Mouse (Mus musculus) heart, adult 2 months (tissue): ENCODE measurements around the gene Mycl. TPM values are rescaled to one million over a fixed set of nuclear protein-coding genes. Genes with fewer than 3 reads are reported as not detected.

Source experiments
- DNase-seq, 2 experiments: peaks; one replicate each; pipeline ENCODE4 v3.0.0; 2021
- H3K27ac ChIP-seq: fragments of 200-600 bp; 2 replicates; pipeline ENCODE4 v1.8.1; 2022
- H3K27me3 ChIP-seq: fragments of 200-500 bp; 2 replicates; pipeline ENCODE4 v1.6.1; 2012; ENCODE audit warnings: mild to moderate bottlenecking, low read length, inconsistent platforms, mixed read lengths; ENCODE audit not compliant: control insufficient read depth, insufficient read depth
- H3K36me3 ChIP-seq: fragments of 200-500 bp; 2 replicates; pipeline ENCODE4 v1.6.1; 2012; ENCODE audit warnings: low read length, inconsistent platforms; ENCODE audit not compliant: control insufficient read depth, insufficient read depth
- H3K4me1 ChIP-seq: fragments of 200-500 bp; 2 replicates; pipeline ENCODE4 v1.6.1; 2011; ENCODE audit warnings: low read length; ENCODE audit not compliant: control insufficient read depth, insufficient read depth
- H3K4me3 ChIP-seq: fragments of 200-600 bp; 2 replicates; pipeline ENCODE4 v1.8.1; 2022
- H3K79me2 ChIP-seq: fragments of 200-500 bp; replicated peaks from 2 replicates; pipeline ENCODE4 v1.6.1; 2012; ENCODE audit warnings: mild to moderate bottlenecking, inconsistent platforms, low read length, moderate library complexity, mixed read lengths; ENCODE audit not compliant: control insufficient read depth, insufficient read depth
- H3K9ac ChIP-seq: fragments of 200-500 bp; 2 replicates; pipeline ENCODE4 v1.6.1; 2012; ENCODE audit warnings: low read depth, mild to moderate bottlenecking, control low read depth, inconsistent platforms, low read length, mixed read lengths
- CTCF ChIP-seq: fragments of 200-600 bp; IDR thresholded peaks from 2 replicates; pipeline ENCODE4 v1.8.1; 2022; ENCODE audit warnings: antibody characterized with exemption, mild to moderate bottlenecking, moderate library complexity
- EP300 ChIP-seq: fragments of 200-500 bp; IDR thresholded peaks from 2 replicates; pipeline ENCODE4 v1.6.1; 2011; ENCODE audit warnings: low read depth, low read length, control low read depth; ENCODE audit not compliant: insufficient read depth
- POLR2A ChIP-seq: fragments of 200-500 bp; IDR thresholded peaks from 2 replicates; pipeline ENCODE4 v1.6.1; 2011; ENCODE audit warnings: mild to moderate bottlenecking, low read depth, low read length, control low read depth; ENCODE audit not compliant: insufficient read depth
- WGBS: fragments of 180-500 bp; shearing (Covaris S2); methylation state at CpG from one replicate; pipeline ENCODE4 v1.1.7; 2018; 5-methylcytosine and 5-hydroxymethylcytosine counted together
- intact Hi-C: fragments of 180-260 bp; cut with DNase I; formaldehyde crosslinking; loops from one replicate; pipeline ENCODE4 v1.15.1; 2025
- polyA plus RNA-seq: library from polyadenylated mRNA; depleted of rRNA; stranded (reverse); fragments of >200 nt; gene quantifications from 2 replicates; pipeline ENCODE4 v1.2.3, GENCODE M21; 2012; rRNA removed
- total RNA-seq, 2 experiments: library from RNA; stranded (reverse); gene quantifications; 2 replicates each; pipeline ENCODE4 v1.2.3; 2021

Mycl gene
- total and polyA plus RNA-seq, 3 experiments, result 0.10 to 0.64 (median 0.18) TPM

- no peak overlapping the region for H3K9ac ChIP-seq
- WGBS, result 70% methylated on average over 4 of the region's 4 CpGs
- no peak for DNase-seq
- no peak for TF ChIP-seq EP300
- TF ChIP-seq POLR2A, result no peak
- no peak for TF ChIP-seq CTCF
- no peaks in the 10 kb centered on the region for H3K4me1 ChIP-seq
- peaks cover 2% of the 10 kb centered on the region; the same call in 1 of the 2 replicates for H3K36me3 ChIP-seq
- no peak overlapping the region for H3K4me3 ChIP-seq
- H3K27ac ChIP-seq, result no peak overlapping the region
- no peaks in the 10 kb centered on the region for H3K27me3 ChIP-seq
- intact Hi-C loops, result no loop called here
- no peaks in the 10 kb centered on the region for H3K79me2 ChIP-seq
These were observed 49.4 kb downstream of the Mycl start for GRCm38 (mm10) chr4:123044842-123045241.

DNA sequence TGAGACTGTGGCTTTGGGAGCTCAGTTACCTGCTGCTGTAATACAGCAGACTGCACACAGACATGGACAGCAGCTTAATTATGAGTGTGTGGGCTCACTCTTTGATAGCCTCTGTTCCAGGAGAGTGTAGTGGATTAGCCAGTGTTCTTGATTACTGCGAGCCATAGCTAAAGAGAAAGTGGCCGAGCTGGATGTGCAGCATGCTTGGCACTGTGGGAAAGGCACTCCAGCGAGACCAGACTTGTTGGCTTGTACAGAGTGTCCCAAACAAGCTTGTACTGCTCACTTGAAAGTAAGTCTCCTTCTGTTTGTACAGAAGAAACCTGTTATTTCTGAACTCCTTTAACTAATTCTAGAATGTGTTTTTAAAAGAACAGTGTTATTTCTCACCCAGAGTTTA is 50.8 kb downstream of the Mycl start:
- Histone ChIP-seq H3K27me3 (no peaks in the 10 kb centered on the region), H3K9ac (no peak overlapping the region), H3K4me3 (no peak overlapping the region), H3K36me3 (peaks cover 6% of the 10 kb centered on the region), H3K4me1 (peaks cover 5% of the 10 kb centered on the region), H3K27ac (no peak overlapping the region), H3K79me2 (no peaks in the 10 kb centered on the region)
- no peak for TF ChIP-seq CTCF
- no peak for TF ChIP-seq POLR2A
- TF ChIP-seq EP300, result no peak
- WGBS, result 63% methylated on average over 3 of the region's 3 CpGs
- intact Hi-C loops, result no loop called here
- no peak for DNase-seq

DNA sequence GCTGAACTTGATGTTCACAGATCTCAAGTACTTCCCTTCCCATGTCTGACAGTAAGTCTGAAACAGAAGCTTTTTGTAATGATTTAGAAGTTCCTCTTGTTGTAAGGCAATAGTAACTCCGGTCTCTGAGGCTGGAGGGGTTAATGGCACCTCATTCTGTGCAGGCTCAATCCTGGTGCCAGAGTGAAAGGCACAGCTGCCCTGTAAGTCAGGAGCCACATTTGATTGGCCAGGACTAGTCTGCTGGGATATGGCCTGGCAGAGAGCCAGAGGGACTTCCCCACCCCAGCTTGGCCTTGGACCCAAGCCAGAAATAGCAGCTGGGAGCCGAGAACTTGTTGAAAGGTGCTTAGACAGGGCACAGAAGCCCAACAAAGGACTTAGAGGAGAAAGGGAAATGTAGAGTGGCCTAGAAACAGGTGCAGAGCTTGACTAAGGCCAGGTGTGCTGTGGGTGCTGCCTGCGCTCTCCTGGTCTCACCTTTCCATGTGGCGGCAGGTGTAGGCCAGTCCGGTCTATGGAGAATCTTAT is 55.3 kb downstream of the Mycl start:
- no peak overlapping the region for H3K4me3 ChIP-seq
- intact Hi-C loops, result no loop called here
- no peaks in the 10 kb centered on the region for H3K79me2 ChIP-seq
- H3K27me3 ChIP-seq, result no peaks in the 10 kb centered on the region
- H3K36me3 ChIP-seq, result peaks cover 5% of the 10 kb centered on the region
- TF ChIP-seq POLR2A (no peak), CTCF (no peak), EP300 (peak; percentile 62; the same call in 1 of the 2 replicates)
- 39% methylated on average over 5 of the region's 5 CpGs for WGBS
- no peak overlapping the region for H3K27ac ChIP-seq
- DNase-seq, result peak; percentile 82 to 87
- no peak overlapping the region for H3K9ac ChIP-seq
- H3K4me1 ChIP-seq, result peaks cover 5% of the 10 kb centered on the region

Other genes starting within 250 kb of the Mycl start
- gene Ppt1, start 159.4 kb upstream of the Mycl start, total RNA-seq, result 10 to 100 TPM; 41.6 to 42.9 TPM
- 35.3 and 52.1 TPM in 2 replicates for gene Ppt1, start 159.4 kb upstream of the Mycl start, polyA plus RNA-seq
- 10 to 100 TPM; 48.4 to 53.4 TPM for gene Cap1, start 109.6 kb upstream of the Mycl start, total RNA-seq
- 38.3 and 42.8 TPM in 2 replicates for gene Cap1, start 109.6 kb upstream of the Mycl start, polyA plus RNA-seq
- under 1 TPM; 0.23 to 0.39 TPM for gene Mfsd2a, start 34.5 kb upstream of the Mycl start, total RNA-seq
- gene Mfsd2a, start 34.5 kb upstream of the Mycl start, polyA plus RNA-seq, result 0.12 TPM in 1 of 2 replicates, not detected in the other
- gene Trit1, start 20.9 kb downstream of the Mycl start, total RNA-seq, result 1 to 10 TPM; 5.4 to 5.5 TPM
- gene Trit1, start 20.9 kb downstream of the Mycl start, polyA plus RNA-seq, result 2.4 and 2.8 TPM in 2 replicates
- not detected for gene Bmp8b, start 109.5 kb downstream of the Mycl start, total RNA-seq
- gene Bmp8b, start 109.5 kb downstream of the Mycl start, polyA plus RNA-seq, result not detected in 2 replicates
- gene Oxct2b, start 120.6 kb downstream of the Mycl start, total RNA-seq, result not detected
- gene Oxct2b, start 120.6 kb downstream of the Mycl start, polyA plus RNA-seq, result 0.10 and 0.12 TPM in 2 replicates
- gene Ppie, start 144.3 kb downstream of the Mycl start, total RNA-seq, result 10 to 100 TPM; 23.6 to 23.8 TPM
- 14.4 and 18.7 TPM in 2 replicates for gene Ppie, start 144.3 kb downstream of the Mycl start, polyA plus RNA-seq
- under 1 TPM; 0.09 to 0.10 TPM for gene Hpcal4, start 187.6 kb downstream of the Mycl start, total RNA-seq
- 0.35 and 0.38 TPM in 2 replicates for gene Hpcal4, start 187.6 kb downstream of the Mycl start, polyA plus RNA-seq
- gene Nt5c1a, start 205.9 kb downstream of the Mycl start, total RNA-seq, result 10 to 100 TPM; 50.8 to 57.6 TPM
- 19.6 and 41.6 TPM in 2 replicates for gene Nt5c1a, start 205.9 kb downstream of the Mycl start, polyA plus RNA-seq
- 10 to 100 TPM; 15.8 to 16.5 TPM for gene Heyl, start 237.9 kb downstream of the Mycl start, total RNA-seq
- gene Heyl, start 237.9 kb downstream of the Mycl start, polyA plus RNA-seq, result 16.8 and 21.3 TPM in 2 replicates